In the genomic region with DNA sequence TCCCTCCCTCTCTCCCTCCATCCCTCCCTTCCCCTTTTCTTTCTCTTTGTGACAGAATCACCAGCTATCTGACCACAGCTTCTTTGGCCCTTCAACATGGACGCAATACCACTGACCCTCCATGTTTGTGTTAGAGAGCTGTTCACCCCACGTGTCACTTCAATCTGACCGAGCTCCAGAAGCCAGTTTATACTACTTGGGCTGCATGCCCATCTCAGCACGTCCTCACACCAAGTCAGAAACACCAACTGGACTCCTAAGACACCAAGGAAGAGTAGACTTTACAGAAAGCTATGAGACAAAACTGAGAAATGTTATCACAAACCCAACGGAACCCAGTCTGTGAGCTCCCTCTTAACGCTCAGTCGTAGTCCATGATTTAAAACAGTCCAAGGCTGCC, we compare ENCODE assay signal across 18 mouse cellular contexts. TPM values are rescaled to one million over a fixed set of nuclear protein-coding genes. Genes with fewer than 3 reads are reported as not detected.
"Had no signal": no experiment of that assay in that cellular context is flagged by ENCODE, and none has a peak within 500 bp of the region (broad histone marks: within the 10 kb centered on the region; RNA-seq: fewer than 3 reads in every experiment).

No protein-coding gene starts in this region.

- H3K4me3 ChIP-seq: midbrain, embryonic 12.5 days; myocyte; neural tube, embryonic 13.5 days; neural tube, embryonic 15.5 days had no signal

- DNase-seq: lung, adult 18-20 months; lung, embryonic 14.5 days; lung, postnatal 10 days; lung, postnatal 4 days; midbrain, embryonic 14.5 days; retina, postnatal 1 day; right cerebral cortex, adult 18-20 months; right cerebral cortex, postnatal 25 days; right cerebral cortex, postnatal 4 days; spleen, adult 18-20 months; thymus, adult 18-20 months; thymus, postnatal 14 days; thymus, postnatal 36 days had no signal

- ATAC-seq: midbrain, embryonic 16.5 days had no signal

- H3K27ac ChIP-seq: midbrain, embryonic 12.5 days; neural tube, embryonic 13.5 days; neural tube, embryonic 15.5 days had no signal

- H3K27me3 ChIP-seq: midbrain, embryonic 12.5 days; neural tube, embryonic 13.5 days; neural tube, embryonic 15.5 days had no signal

RNA-seq across cellular contexts. Expression of a gene that starts 43.2 kb away (rescaled TPM):
- polyA plus RNA-seq: myocyte had no signal
